Mouse (Mus musculus) ES-E14 (cell line): ENCODE results near the gene Cenpp. TPM values are rescaled to one million over a fixed set of nuclear protein-coding genes. Genes with fewer than 3 reads are reported as not detected.

Experiments used
- DNase-seq: peaks from one replicate; pipeline ENCODE4 v3.0.0-alpha.2; 2013; ENCODE audit warnings: low read depth, low spot score
- H3K27ac ChIP-seq: 2 replicates; pipeline ENCODE4 v1.5.1; 2012; ENCODE audit warnings: low read depth, mild to moderate bottlenecking, low read length, moderate library complexity, mixed read lengths; ENCODE audit not compliant: poor library complexity, insufficient read depth, severe bottlenecking
- H3K36me3 ChIP-seq: 2 replicates; pipeline ENCODE4 v1.6.1; 2012; ENCODE audit warnings: mild to moderate bottlenecking, low read length, moderate library complexity, mixed read lengths; ENCODE audit not compliant: control insufficient read depth, poor library complexity, insufficient read depth, severe bottlenecking
- H3K4me1 ChIP-seq, 2 experiments: fragments of 150-350 bp in 1 of 2; sonication (generic) in 1 of 2; 2 replicates each; pipeline ENCODE4 v1.6.1; 2012; ENCODE audit warnings: low read length in 2 of 2, mild to moderate bottlenecking in 1 of 2, mixed read lengths in 1 of 2; ENCODE audit not compliant: control insufficient read depth in 2 of 2, insufficient read depth in 2 of 2, poor library complexity in 1 of 2
- H3K4me3 ChIP-seq, 2 experiments: fragments of 150-350 bp in 1 of 2; sonication (generic) in 1 of 2; 2 replicates each; pipeline ENCODE4 v1.5.1; 2012; ENCODE audit warnings: low read length in 2 of 2, low read depth in 1 of 2, mild to moderate bottlenecking in 1 of 2, mixed read lengths in 1 of 2; ENCODE audit not compliant: insufficient read depth in 1 of 2, poor library complexity in 1 of 2, severe bottlenecking in 1 of 2
- H3K9ac ChIP-seq: 2 replicates; pipeline ENCODE4 v1.6.1; 2012; ENCODE audit warnings: low read depth, mild to moderate bottlenecking, low read length, mixed read lengths; ENCODE audit not compliant: poor library complexity, insufficient read depth, severe bottlenecking
- H3K9me3 ChIP-seq: fragments of 150-350 bp; sonication (generic); 2 replicates; pipeline ENCODE4 v1.6.1; 2012; ENCODE audit warnings: low read depth, mild to moderate bottlenecking, low read length; ENCODE audit not compliant: control insufficient read depth, insufficient read depth
- CHD2 ChIP-seq: IDR thresholded peaks from 2 replicates; pipeline ENCODE4 v1.6.1; 2014; ENCODE audit warnings: mild to moderate bottlenecking, low read depth, low read length, inconsistent platforms
- HCFC1 ChIP-seq: IDR thresholded peaks from 2 replicates; pipeline ENCODE4 v1.6.1; 2012; ENCODE audit warnings: low read length, inconsistent platforms, borderline replicate concordance; ENCODE audit not compliant: insufficient read depth
- MAFK ChIP-seq: IDR thresholded peaks from 2 replicates; pipeline ENCODE4 v1.6.1; 2014; ENCODE audit warnings: mild to moderate bottlenecking, low read depth, low read length, inconsistent platforms; ENCODE audit not compliant: insufficient read depth
- ZC3H11A ChIP-seq: IDR thresholded peaks from 2 replicates; pipeline ENCODE4 v1.6.1; 2012; ENCODE audit warnings: low read depth, mild to moderate bottlenecking, inconsistent platforms, low read length, borderline replicate concordance
- ZNF384 ChIP-seq: IDR thresholded peaks from 2 replicates; pipeline ENCODE4 v1.6.1; 2012; ENCODE audit warnings: low read depth, low read length, inconsistent platforms
- in situ Hi-C, 2 experiments: fragments of 600-800 bp; cut with MboI; formaldehyde crosslinking; loops; one replicate each; pipeline ENCODE4 v1.15.1; 2025; ENCODE audit warnings: low sequenced_read_pairs in 2 of 2, inconsistent platforms in 1 of 2; ENCODE audit not compliant: unreplicated experiment in 2 of 2
- total RNA-seq: library from RNA; depleted of rRNA; stranded (reverse); fragments of 300-350 nt; gene quantifications from 2 replicates; pipeline ENCODE4 v1.2.3, GENCODE M21; 2012; rRNA removed

The Cenpp gene
- total RNA-seq, 1 experiment: 25.4 TPM

- no peak for DNase-seq
- Histone ChIP-seq H3K36me3 (peaks cover 3% of the 10 kb centered on the region; the same call in 1 of the 2 replicates), H3K4me1 (peaks cover 0 to 9% of the 10 kb centered on the region in 2 experiments; a peak in 1 of 4 replicates), H3K9me3 (no peaks in the 10 kb centered on the region), H3K4me3 (no peak overlapping the region), H3K9ac (no peak overlapping the region), H3K27ac (no peak overlapping the region)
- in situ Hi-C loops: no loop called here
- TF ChIP-seq CHD2 (no peak), ZNF384 (no peak), MAFK (no peak), ZC3H11A (no peak), HCFC1 (no peak)
Observed at GRCm38 (mm10) chr13:49426736-49427135, 225.8 kb downstream of the Cenpp start.

GRCm38 (mm10) chr13:49421959-49422358, 230.6 kb downstream of the Cenpp start:
- peak overlapping the region; percentile 76 to 87 for H3K4me3 ChIP-seq
- H3K9me3 ChIP-seq: no peaks in the 10 kb centered on the region
- H3K9ac ChIP-seq: peak overlapping the region; percentile 84
- no peak for DNase-seq
- in situ Hi-C loops: no loop called here
- H3K4me1 ChIP-seq: peaks cover 0 to 6% of the 10 kb centered on the region in 2 experiments; a peak in 1 of 4 replicates
- TF ChIP-seq ZNF384 (no peak), MAFK (no peak), ZC3H11A (no peak), CHD2 (no peak)
- H3K36me3 ChIP-seq: no peaks in the 10 kb centered on the region
- H3K27ac ChIP-seq: no peak overlapping the region

- DNase-seq: no peak
- in situ Hi-C loops: no loop called here
- Histone ChIP-seq H3K4me1 (peaks cover 0 to 6% of the 10 kb centered on the region in 2 experiments; a peak in 1 of 4 replicates), H3K4me3 (peak overlapping the region; percentile 76 to 87), H3K27ac (no peak overlapping the region), H3K9ac (peak overlapping the region; percentile 84), H3K9me3 (no peaks in the 10 kb centered on the region), H3K36me3 (no peaks in the 10 kb centered on the region)
- TF ChIP-seq ZNF384: no peak
- no peak for TF ChIP-seq MAFK
- no peak for TF ChIP-seq CHD2
- TF ChIP-seq ZC3H11A: no peak
- TF ChIP-seq HCFC1: no peak
Observed at GRCm38 (mm10) chr13:49421606-49421917, 231.0 kb downstream of the Cenpp start.

GRCm38 (mm10) chr13:49420754-49421605, 231.6 kb downstream of the Cenpp start, which contains the start of gene Ippk:
Gene Ippk, plus strand, starts transcription at chr13:49421249.
- in situ Hi-C loops: no loop called here

More at GRCm38 (mm10) chr13:49420754-49421605, 231.6 kb downstream of the Cenpp start, which contains the start of gene Ippk:
- Histone ChIP-seq H3K36me3 (no peaks in the 10 kb centered on the region), H3K4me1 (peaks cover 0 to 6% of the 10 kb centered on the region in 2 experiments; a peak in 1 of 4 replicates), H3K4me3 (peak within 1 kb of the TSS; percentile 76 to 88), H3K27ac (peak within 1 kb of the TSS; percentile 81), H3K9ac (peak within 1 kb of the TSS; percentile 98), H3K9me3 (no peaks in the 10 kb centered on the region)
- DNase-seq: peak; percentile 97
- TF ChIP-seq HCFC1: peak; percentile 90
- no peak for TF ChIP-seq ZC3H11A
- TF ChIP-seq MAFK: no peak
- no peak for TF ChIP-seq CHD2

Other genes starting within 250 kb of the Cenpp start
- 12.1 and 16.9 TPM in 2 replicates for gene Ippk, start 231.5 kb downstream of the Cenpp start, total RNA-seq
- 0.37 and 0.85 TPM in 2 replicates for gene Tes3-ps, start 159.5 kb downstream of the Cenpp start, total RNA-seq
- gene Ecm2, start 148.0 kb downstream of the Cenpp start, total RNA-seq: 0.53 and 0.54 TPM in 2 replicates
- 0.11 TPM in 1 of 2 replicates, not detected in the other for gene Aspn, start 108.3 kb downstream of the Cenpp start, total RNA-seq
- gene Omd, start 70.3 kb downstream of the Cenpp start, total RNA-seq: 0.16 TPM in 1 of 2 replicates, not detected in the other
- gene Ogn, start 44.7 kb downstream of the Cenpp start, total RNA-seq: 0.16 and 0.45 TPM in 2 replicates
- 32.9 and 41.1 TPM in 2 replicates for gene Nol8, start 293 bp upstream of the Cenpp start, total RNA-seq
- 139 and 176 TPM in 2 replicates for gene Iars, start 29.3 kb upstream of the Cenpp start, total RNA-seq
- not detected in 2 replicates for gene Gm30302, start 146.2 kb upstream of the Cenpp start, total RNA-seq